Mouse (Mus musculus) limb, embryonic 11.5 days (tissue): ENCODE results near the gene Slx4. TPM values are rescaled to one million over a fixed set of nuclear protein-coding genes. Genes with fewer than 3 reads are reported as not detected.

Experiments used
- ATAC-seq: fragments of 200-750 bp; cut with Nextera tagmentation; 2 replicates; pipeline ENCODE4 v1.8.0; 2017; ENCODE audit warnings: low read depth; ENCODE audit not compliant: insufficient number of reproducible peaks, low FRiP score, low TSS enrichment
- DNase-seq: peaks from one replicate; pipeline ENCODE4 v3.0.0-alpha.2; 2015; ENCODE audit warnings: low spot score
- H3K27ac ChIP-seq: fragments of 300-500 bp; sonication (generic); replicated peaks from 2 replicates; pipeline ENCODE4 v1.5.1; 2014; ENCODE audit warnings: low read depth, mild to moderate bottlenecking, low read length
- H3K27me3 ChIP-seq: fragments of 300-500 bp; sonication (generic); 2 replicates; pipeline ENCODE4 v1.6.1; 2014; ENCODE audit warnings: mild to moderate bottlenecking, low read length, mixed read lengths; ENCODE audit not compliant: control insufficient read depth, insufficient read depth
- H3K36me3 ChIP-seq: fragments of 300-500 bp; sonication (generic); 2 replicates; pipeline ENCODE4 v1.6.1; 2014; ENCODE audit warnings: mild to moderate bottlenecking, low read length, moderate library complexity, mixed read lengths; ENCODE audit not compliant: control insufficient read depth, insufficient read depth
- H3K4me1 ChIP-seq: fragments of 300-500 bp; sonication (generic); 2 replicates; pipeline ENCODE4 v1.6.1; 2014; ENCODE audit warnings: low read length, mixed read lengths; ENCODE audit not compliant: control insufficient read depth, insufficient read depth
- H3K4me2 ChIP-seq: fragments of 300-500 bp; sonication (generic); 2 replicates; pipeline ENCODE4 v1.6.1; 2014; ENCODE audit warnings: low read depth, mild to moderate bottlenecking, moderate library complexity; ENCODE audit not compliant: severe bottlenecking
- H3K4me3 ChIP-seq: fragments of 300-500 bp; sonication (generic); 2 replicates; pipeline ENCODE4 v1.5.1; 2014; ENCODE audit warnings: low read depth, low read length
- H3K9ac ChIP-seq: fragments of 300-500 bp; sonication (generic); 2 replicates; pipeline ENCODE4 v1.6.1; 2014; ENCODE audit warnings: mild to moderate bottlenecking, low read length
- H3K9me3 ChIP-seq: fragments of 300-500 bp; sonication (generic); 2 replicates; pipeline ENCODE4 v1.6.1; 2016; ENCODE audit warnings: low read length; ENCODE audit not compliant: control insufficient read depth
- WGBS: fragments of 180-500 bp; shearing (Covaris S2); extraction: QIAGEN DNeasy Blood & Tissue Kit; methylation state at CpG from one replicate; pipeline ENCODE4 v1.1.7; 2014; 5-methylcytosine and 5-hydroxymethylcytosine counted together
- polyA plus RNA-seq: library from polyadenylated mRNA; unstranded; fragments of >200 nt; fragmentation: Nextera tagmentation; extraction: Ambion mirVana; gene quantifications from 2 replicates; pipeline ENCODE4 v1.2.1, GENCODE M21; 2014

Gene Slx4
- polyA plus RNA-seq, result 29.7 and 31.0 TPM in 2 replicates

GRCm38 (mm10) chr16:4003489-4004398 is at the start of gene Slx4:
Gene Slx4, minus strand, starts transcription at chr16:4003770.
- H3K4me3 ChIP-seq, result peak within 1 kb of the TSS; percentile 82
- H3K4me1 ChIP-seq, result 0 out of 2 replicates have a peak, but pooled peaks cover 4% of the 10 kb centered on the region
- H3K4me2 ChIP-seq, result peak within 1 kb of the TSS; percentile 71
- H3K27me3 ChIP-seq, result no peaks in the 10 kb centered on the region
- H3K36me3 ChIP-seq, result peaks cover 3% of the 10 kb centered on the region; the same call in 1 of the 2 replicates
- ATAC-seq (peak; percentile 95), DNase-seq (peak; percentile 94)
- peak within 1 kb of the TSS; percentile 73 for H3K27ac ChIP-seq
- H3K9me3 ChIP-seq, result no peaks in the 10 kb centered on the region; the same call in 1 of the 2 replicates
- peak within 1 kb of the TSS; percentile 79 for H3K9ac ChIP-seq
- 1% methylated on average over 58 of the region's 58 CpGs for WGBS

- no peaks in the 10 kb centered on the region for H3K4me1 ChIP-seq
Observed at GRCm38 (mm10) chr16:4052601-4053000, 49.0 kb upstream of the Slx4 start.

GRCm38 (mm10) chr16:4045524-4045923 is 42.0 kb upstream of the Slx4 start:
- Histone ChIP-seq H3K27ac (no peak overlapping the region), H3K27me3 (no peaks in the 10 kb centered on the region), H3K4me2 (no peak overlapping the region), H3K4me3 (no peak overlapping the region), H3K9ac (no peak overlapping the region), H3K9me3 (no peaks in the 10 kb centered on the region), H3K4me1 (no peaks in the 10 kb centered on the region), H3K36me3 (peaks cover 30% of the 10 kb centered on the region)
- ATAC-seq, result no peak
- 91% methylated on average over 4 of the region's 4 CpGs for WGBS
- DNase-seq, result no peak

More at GRCm38 (mm10) chr16:4052601-4053000, 49.0 kb upstream of the Slx4 start:
- ATAC-seq, result no peak
- Histone ChIP-seq H3K36me3 (peaks cover 24% of the 10 kb centered on the region), H3K4me2 (no peak overlapping the region), H3K27me3 (no peaks in the 10 kb centered on the region), H3K4me3 (no peak overlapping the region), H3K9me3 (no peaks in the 10 kb centered on the region), H3K27ac (no peak overlapping the region), H3K9ac (no peak overlapping the region)
- 99% methylated on average over 4 of the region's 4 CpGs for WGBS
- DNase-seq, result no peak

GRCm38 (mm10) chr16:4044093-4044492 is 40.5 kb upstream of the Slx4 start:
- Histone ChIP-seq H3K9ac (no peak overlapping the region), H3K9me3 (no peaks in the 10 kb centered on the region), H3K27ac (no peak overlapping the region), H3K4me3 (no peak overlapping the region), H3K4me1 (no peaks in the 10 kb centered on the region), H3K27me3 (no peaks in the 10 kb centered on the region), H3K4me2 (no peak overlapping the region), H3K36me3 (peaks cover 29% of the 10 kb centered on the region)
- DNase-seq (no peak), ATAC-seq (no peak)
- WGBS, result 89% methylated on average over 2 of the region's 2 CpGs

- peaks cover 21% of the 10 kb centered on the region for H3K36me3 ChIP-seq
- ATAC-seq (no peak), DNase-seq (no peak)
- no peak overlapping the region for H3K4me2 ChIP-seq
- H3K4me3 ChIP-seq, result no peak overlapping the region
- no peaks in the 10 kb centered on the region for H3K9me3 ChIP-seq
- H3K4me1 ChIP-seq, result no peaks in the 10 kb centered on the region
- H3K9ac ChIP-seq, result no peak overlapping the region
- no peak overlapping the region for H3K27ac ChIP-seq
- no peaks in the 10 kb centered on the region for H3K27me3 ChIP-seq
- 95% methylated on average over 4 of the region's 4 CpGs for WGBS
Observed at GRCm38 (mm10) chr16:4041646-4042045, 38.1 kb upstream of the Slx4 start.

GRCm38 (mm10) chr16:4040206-4040605 is 36.6 kb upstream of the Slx4 start:
- Histone ChIP-seq H3K4me3 (no peak overlapping the region), H3K36me3 (peaks cover 16% of the 10 kb centered on the region), H3K4me2 (no peak overlapping the region), H3K27me3 (no peaks in the 10 kb centered on the region), H3K4me1 (no peaks in the 10 kb centered on the region), H3K9ac (no peak overlapping the region), H3K9me3 (no peaks in the 10 kb centered on the region), H3K27ac (no peak overlapping the region)
- no peak for DNase-seq
- ATAC-seq, result no peak
- WGBS, result 94% methylated on average over 5 of the region's 5 CpGs

- H3K9me3 ChIP-seq, result no peaks in the 10 kb centered on the region
- H3K27ac ChIP-seq, result no peak overlapping the region
- ATAC-seq (no peak), DNase-seq (no peak)
- no peak overlapping the region for H3K9ac ChIP-seq
- no peaks in the 10 kb centered on the region for H3K4me1 ChIP-seq
- H3K4me2 ChIP-seq, result no peak overlapping the region
- 91% methylated on average over 7 of the region's 7 CpGs for WGBS
- no peaks in the 10 kb centered on the region for H3K27me3 ChIP-seq
- no peak overlapping the region for H3K4me3 ChIP-seq
- peaks cover 6% of the 10 kb centered on the region for H3K36me3 ChIP-seq
Observed at GRCm38 (mm10) chr16:4037690-4038089, 34.1 kb upstream of the Slx4 start.

- peaks cover 6% of the 10 kb centered on the region for H3K36me3 ChIP-seq
- H3K9me3 ChIP-seq, result no peaks in the 10 kb centered on the region
- H3K4me1 ChIP-seq, result no peaks in the 10 kb centered on the region
- H3K9ac ChIP-seq, result no peak within 1 kb of the TSS
- no peak within 1 kb of the TSS for H3K4me3 ChIP-seq
- H3K4me2 ChIP-seq, result no peak within 1 kb of the TSS
- no peak for DNase-seq
- no peak for ATAC-seq
- H3K27ac ChIP-seq, result no peak within 1 kb of the TSS
- 93% methylated on average over 5 of the region's 5 CpGs for WGBS
- H3K27me3 ChIP-seq, result no peaks in the 10 kb centered on the region
Observed at GRCm38 (mm10) chr16:4036807-4037206, 33.2 kb upstream of the Slx4 start, which contains the start of gene Dnase1. Gene Dnase1, plus strand, starts transcription at chr16:4036942.
